Mouse (Mus musculus) layer of hippocampus, adult 2 months (tissue): ENCODE measurements around the gene Zfp473. TPM values are rescaled to one million over a fixed set of nuclear protein-coding genes. Genes with fewer than 3 reads are reported as not detected.

Experiments used
- DNase-seq, 2 experiments: peaks; one replicate each; pipeline ENCODE4 v3.0.0; 2022; ENCODE audit warnings: low spot score in 2 of 2
- H3K27ac ChIP-seq: fragments of 200-600 bp; 2 replicates; pipeline ENCODE4 v1.8.1; 2022
- H3K4me3 ChIP-seq: fragments of 200-600 bp; 2 replicates; pipeline ENCODE4 v1.8.1; 2022; ENCODE audit warnings: mild to moderate bottlenecking
- CTCF ChIP-seq: fragments of 200-600 bp; conservative IDR thresholded peaks from 2 replicates; pipeline ENCODE4 v1.8.1; 2022; ENCODE audit warnings: antibody characterized with exemption, mild to moderate bottlenecking, moderate library complexity
- total RNA-seq, 2 experiments: library from RNA; stranded (reverse); gene quantifications; 2 replicates each; pipeline ENCODE4 v1.2.3; 2021

Zfp473 gene
- total RNA-seq, 2 experiments from 2014 or later, result 0.25 to 0.44 TPM

DNA sequence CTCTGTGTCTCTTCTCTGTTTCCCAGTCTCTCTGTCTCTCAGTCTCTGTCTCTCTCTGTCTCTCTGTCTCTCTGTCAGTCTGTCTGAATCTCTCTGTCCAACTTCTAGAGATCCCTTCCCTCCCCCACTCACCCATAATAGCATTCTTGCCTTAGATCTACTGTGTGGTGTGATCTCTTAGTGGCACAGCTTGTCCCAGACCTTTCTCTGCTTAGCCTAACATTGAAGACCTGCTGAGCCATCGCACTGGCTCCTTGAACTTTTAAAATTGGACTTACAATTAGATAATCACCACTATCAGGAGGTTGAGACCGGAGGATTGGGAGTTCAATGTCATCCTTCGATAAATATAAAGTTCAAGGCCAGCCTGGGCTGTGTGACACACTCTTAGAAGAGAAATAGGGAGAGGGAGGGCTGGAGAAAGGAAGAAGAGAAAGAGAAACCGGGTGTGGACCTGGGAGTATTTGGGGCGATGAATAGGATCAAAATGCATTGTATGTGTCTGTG, 43.6 kb downstream of the Zfp473 start:
- Histone ChIP-seq H3K4me3 (no peak overlapping the region), H3K27ac (no peak overlapping the region)
- TF ChIP-seq CTCF, result no peak
- DNase-seq, result no peak

DNA sequence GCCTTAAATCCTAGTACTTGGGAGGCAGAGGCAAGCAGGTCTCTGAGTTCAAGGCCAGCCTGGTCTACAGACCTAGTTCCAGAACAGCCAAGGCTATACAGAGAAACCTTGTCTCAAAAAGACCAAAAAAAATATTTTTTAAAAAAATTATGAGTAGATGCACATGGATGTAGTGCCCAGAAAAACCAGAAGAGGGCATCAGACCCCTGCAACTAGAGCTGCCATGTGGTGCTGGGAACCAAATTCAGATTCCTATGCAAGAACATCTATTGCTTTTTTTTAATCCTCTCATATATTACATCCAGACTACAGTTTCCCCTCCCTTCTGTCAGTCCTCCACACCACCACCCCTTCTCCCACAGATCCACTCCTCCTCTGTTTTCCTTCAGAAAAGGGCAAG, 44.5 kb downstream of the Zfp473 start:
- H3K4me3 ChIP-seq, result no peak overlapping the region
- peak; percentile 13; the same call in 1 of the 2 replicates for TF ChIP-seq CTCF
- DNase-seq, result no peak

DNA sequence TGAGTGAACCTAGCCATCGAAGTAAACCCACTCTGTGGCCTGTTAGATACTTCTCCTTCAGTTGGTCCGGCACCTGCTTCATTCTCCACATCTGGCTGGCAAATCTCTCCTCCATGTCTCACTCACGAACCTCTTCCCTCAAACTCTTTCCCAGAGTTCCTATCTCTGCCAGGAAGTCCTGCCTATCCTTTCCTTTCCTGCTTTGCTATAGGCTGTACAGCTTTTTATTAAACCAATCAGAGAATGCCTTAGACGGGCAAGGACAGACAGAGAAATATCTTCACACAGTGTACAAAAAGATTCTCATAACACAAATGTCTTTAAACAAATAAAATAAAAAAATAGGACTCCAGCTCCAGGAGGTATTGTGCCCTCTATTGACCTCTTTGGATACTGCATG, 45.8 kb downstream of the Zfp473 start:
- peak; percentile 31 for TF ChIP-seq CTCF
- no peak overlapping the region for H3K4me3 ChIP-seq
- no peak overlapping the region for H3K27ac ChIP-seq
- DNase-seq, result no peak

More for the DNA sequence above, 44.5 kb downstream of the Zfp473 start:
- H3K27ac ChIP-seq, result no peak overlapping the region

- Histone ChIP-seq H3K27ac (no peak overlapping the region), H3K4me3 (no peak overlapping the region)
- peak in 1 of 2 experiments; percentile 60 for DNase-seq
- TF ChIP-seq CTCF, result peak; percentile 87
Observed at GRCm38 (mm10) chr7:44704363-44704762, 46.5 kb downstream of the Zfp473 start.

DNA sequence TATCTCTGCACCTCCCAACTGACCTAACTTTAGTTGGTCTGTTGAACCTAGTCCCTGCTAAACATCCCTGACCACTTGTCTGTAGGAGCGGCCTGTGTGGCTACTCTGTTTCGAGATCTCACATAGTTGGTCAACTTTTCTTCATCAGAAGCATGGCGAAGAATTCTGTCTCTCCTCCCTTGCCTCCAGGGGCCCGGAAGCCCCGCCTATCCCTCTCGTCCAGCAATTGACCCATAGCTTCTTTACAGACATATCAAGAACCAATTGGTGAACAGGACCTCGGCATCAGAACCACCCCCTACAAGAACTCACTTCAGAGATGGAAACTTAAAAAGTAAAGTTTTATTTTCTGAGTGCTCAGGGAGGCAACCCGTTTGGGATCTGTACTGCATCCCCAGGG, 47.9 kb downstream of the Zfp473 start:
- no peak overlapping the region for H3K4me3 ChIP-seq
- DNase-seq, result no peak
- no peak overlapping the region for H3K27ac ChIP-seq

DNA sequence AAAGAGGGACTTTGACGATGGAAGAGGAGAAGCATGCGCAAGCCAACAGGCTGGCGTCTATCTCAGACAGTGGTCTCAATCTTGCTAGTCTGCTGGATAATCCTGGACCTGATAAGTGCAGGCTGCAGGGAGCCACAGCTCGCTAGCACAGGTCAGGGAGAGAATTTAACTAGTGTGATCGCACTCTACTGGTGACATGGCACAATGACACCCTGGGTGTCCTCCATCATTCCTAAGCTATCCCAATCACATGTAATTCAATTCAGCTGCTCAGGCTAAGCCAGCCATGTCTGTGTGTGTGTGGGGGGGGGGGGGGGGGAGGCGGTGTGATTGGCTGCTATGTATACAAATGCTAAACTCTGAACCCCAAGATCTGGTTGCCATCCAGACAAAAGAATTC, 48.9 kb downstream of the Zfp473 start:
- peak; percentile 77 for TF ChIP-seq CTCF
- DNase-seq, result peak; percentile 32 to 35
- Histone ChIP-seq H3K27ac (no peak overlapping the region), H3K4me3 (no peak overlapping the region)

More for the DNA sequence above, 47.9 kb downstream of the Zfp473 start:
- no peak for TF ChIP-seq CTCF

- no peak for DNase-seq
- H3K27ac ChIP-seq, result no peak overlapping the region
- H3K4me3 ChIP-seq, result no peak overlapping the region
- no peak for TF ChIP-seq CTCF
Observed at GRCm38 (mm10) chr7:44697980-44698379, 52.9 kb downstream of the Zfp473 start.

DNA sequence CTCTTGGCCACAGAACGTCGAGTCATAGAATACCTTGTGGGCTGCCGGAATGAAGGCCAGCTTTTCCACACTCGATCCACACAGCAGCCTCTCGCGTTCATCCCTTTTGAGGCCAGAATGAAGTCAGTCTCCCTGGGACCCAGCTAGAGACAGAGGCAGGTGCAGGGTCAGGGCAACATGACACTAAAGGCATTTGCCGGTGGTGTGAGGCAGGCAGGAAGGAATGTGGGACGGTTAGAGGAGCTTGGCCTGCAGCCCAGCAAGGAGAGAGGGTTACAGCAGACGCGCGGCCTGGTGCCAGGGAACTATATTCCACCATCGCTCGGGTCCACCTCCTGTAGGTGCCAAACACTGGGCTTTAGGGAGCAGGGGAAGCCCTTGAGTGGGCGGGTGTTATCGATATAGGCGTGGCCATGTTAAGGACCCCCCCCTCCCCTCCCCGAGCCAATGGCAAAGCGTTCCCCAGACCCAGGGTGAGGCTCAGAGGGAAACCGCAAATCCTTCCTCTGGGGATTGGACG, 53.6 kb downstream of the Zfp473 start:
- TF ChIP-seq CTCF, result no peak

DNA sequence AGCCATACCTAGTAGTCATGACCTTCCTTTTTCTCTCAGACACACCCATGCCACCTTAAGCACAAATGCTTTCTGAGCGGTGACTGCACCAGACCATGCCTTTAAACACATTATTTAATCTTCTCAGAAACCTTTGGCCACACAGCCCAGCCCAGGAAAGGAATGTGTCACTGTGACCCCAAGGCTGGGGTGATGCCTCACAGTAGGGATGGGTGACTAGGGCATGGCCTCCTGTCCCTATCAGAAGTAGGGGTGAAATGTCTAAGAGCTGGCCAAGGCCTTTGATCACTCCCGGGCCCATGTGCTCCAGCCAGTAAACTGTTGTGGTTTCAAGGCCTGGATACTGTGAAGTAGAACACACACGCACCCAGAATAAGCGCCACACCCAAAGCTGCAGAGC, 55.6 kb downstream of the Zfp473 start:
- TF ChIP-seq CTCF, result no peak
- Histone ChIP-seq H3K27ac (no peak overlapping the region), H3K4me3 (no peak overlapping the region)
- no peak for DNase-seq

More for the DNA sequence above, 53.6 kb downstream of the Zfp473 start:
- Histone ChIP-seq H3K27ac (no peak overlapping the region), H3K4me3 (no peak overlapping the region)
- DNase-seq, result no peak

- H3K4me3 ChIP-seq, result no peak overlapping the region
- no peak for TF ChIP-seq CTCF
- no peak for DNase-seq
- no peak overlapping the region for H3K27ac ChIP-seq
Observed at GRCm38 (mm10) chr7:44693427-44694175, 57.2 kb downstream of the Zfp473 start.

GRCm38 (mm10) chr7:44689331-44689730, 61.5 kb downstream of the Zfp473 start:
- no peak for TF ChIP-seq CTCF
- DNase-seq, result no peak

GRCm38 (mm10) chr7:44688890-44689289, 62.0 kb downstream of the Zfp473 start:
- Histone ChIP-seq H3K4me3 (no peak overlapping the region), H3K27ac (no peak overlapping the region)
- no peak for DNase-seq
- TF ChIP-seq CTCF, result peak; percentile 64

More at GRCm38 (mm10) chr7:44689331-44689730, 61.5 kb downstream of the Zfp473 start:
- Histone ChIP-seq H3K4me3 (no peak overlapping the region), H3K27ac (no peak overlapping the region)

GRCm38 (mm10) chr7:44685531-44686402, 65.1 kb downstream of the Zfp473 start:
- DNase-seq, result no peak
- H3K4me3 ChIP-seq, result no peak overlapping the region
- no peak for TF ChIP-seq CTCF
- no peak overlapping the region for H3K27ac ChIP-seq
